Mouse (Mus musculus): ENCODE data around the gene Akain1.
A peak's percentile ranks its signal among the peaks of the same experiment; 100 is the strongest.

DNA sequence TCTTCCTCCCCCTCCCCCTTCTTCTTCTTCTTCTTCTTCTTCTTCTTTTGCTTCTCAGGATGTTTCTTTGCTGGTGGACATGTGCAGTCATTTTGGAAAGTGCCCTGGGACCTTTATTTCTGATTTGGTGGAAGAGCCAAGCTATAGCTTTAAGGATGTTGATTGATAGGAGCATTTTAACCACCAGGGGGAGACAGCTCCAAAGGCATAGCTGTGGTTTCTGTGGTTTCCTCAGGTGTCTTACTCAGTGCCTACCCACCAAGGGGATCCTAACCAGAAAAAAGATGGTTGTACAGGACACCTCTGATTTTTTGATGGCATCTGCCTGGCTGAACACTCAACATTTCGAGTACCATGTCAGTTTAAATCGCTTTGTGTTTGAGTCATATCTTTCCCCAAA lies 56.4 kb downstream of the Akain1 start:
- TF ChIP-seq CTCF (IDR thresholded peaks at IDR 0.05; ENCODE audit: low read depth) (peak; percentile 35), EP300 (IDR thresholded peaks at IDR 0.05; ENCODE audit: low read depth) (no peak)
